13 mouse cellular contexts compared by ENCODE assay signal in the genomic region with DNA sequence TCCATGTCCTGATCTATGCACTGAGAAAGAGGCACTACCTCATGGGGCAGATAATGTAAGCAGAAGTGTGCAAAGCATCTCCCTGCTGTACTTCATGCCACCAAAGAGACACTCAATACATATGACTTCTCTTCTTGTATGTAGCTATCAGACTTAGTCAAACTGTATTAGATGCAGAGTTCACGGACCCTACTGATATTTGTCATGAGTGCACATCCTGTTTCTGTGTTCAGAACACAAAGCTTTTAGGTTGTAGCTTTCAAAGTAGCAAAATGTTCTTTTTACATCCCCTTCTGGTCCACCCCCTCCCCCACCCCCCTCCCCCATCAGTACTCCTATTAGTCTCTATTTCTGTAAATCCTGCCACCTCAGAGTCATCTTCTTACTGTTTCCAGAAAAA. TPM values are rescaled to one million over a fixed set of nuclear protein-coding genes. Genes with fewer than 3 reads are reported as not detected.
"Had no signal": no experiment of that assay in that cellular context is flagged by ENCODE, and none has a peak within 500 bp of the region (broad histone marks: within the 10 kb centered on the region; RNA-seq: fewer than 3 reads in every experiment).

No protein-coding gene starts in this region.

- DNase-seq: kidney, adult 8-10 months; kidney, postnatal 25 days; lung, adult 2 months; midbrain, embryonic 14.5 days; retina, postnatal 1 day; right cerebral cortex, postnatal 4 days; spleen, adult 18-20 months had no signal

- H3K36me3 ChIP-seq: limb, embryonic 12.5 days; neural tube, embryonic 13.5 days had no signal

- H3K9me3 ChIP-seq: limb, embryonic 12.5 days; neural tube, embryonic 13.5 days had no signal

- H3K9ac ChIP-seq: limb, embryonic 12.5 days; liver, embryonic 14.5 days; neural tube, embryonic 13.5 days had no signal

- H3K27me3 ChIP-seq: limb, embryonic 12.5 days; neural tube, embryonic 13.5 days had no signal

- ATAC-seq: intestine, embryonic 16.5 days; lung, postnatal 0 days had no signal

- H3K27ac ChIP-seq: limb, embryonic 12.5 days; liver, embryonic 14.5 days; neural tube, embryonic 13.5 days had no signal

- H3K4me3 ChIP-seq: limb, embryonic 12.5 days; neural tube, embryonic 13.5 days had no signal

- H3K4me2 ChIP-seq: limb, embryonic 12.5 days; neural tube, embryonic 13.5 days had no signal

- H3K4me1 ChIP-seq: neural tube, embryonic 13.5 days had no signal

RNA-seq across cellular contexts. Expression of a gene that starts 51.2 kb away (rescaled TPM):
- total RNA-seq: liver, adult 2 months had no signal
